Mouse (Mus musculus): ENCODE data around the gene Gpc4.

DNA sequence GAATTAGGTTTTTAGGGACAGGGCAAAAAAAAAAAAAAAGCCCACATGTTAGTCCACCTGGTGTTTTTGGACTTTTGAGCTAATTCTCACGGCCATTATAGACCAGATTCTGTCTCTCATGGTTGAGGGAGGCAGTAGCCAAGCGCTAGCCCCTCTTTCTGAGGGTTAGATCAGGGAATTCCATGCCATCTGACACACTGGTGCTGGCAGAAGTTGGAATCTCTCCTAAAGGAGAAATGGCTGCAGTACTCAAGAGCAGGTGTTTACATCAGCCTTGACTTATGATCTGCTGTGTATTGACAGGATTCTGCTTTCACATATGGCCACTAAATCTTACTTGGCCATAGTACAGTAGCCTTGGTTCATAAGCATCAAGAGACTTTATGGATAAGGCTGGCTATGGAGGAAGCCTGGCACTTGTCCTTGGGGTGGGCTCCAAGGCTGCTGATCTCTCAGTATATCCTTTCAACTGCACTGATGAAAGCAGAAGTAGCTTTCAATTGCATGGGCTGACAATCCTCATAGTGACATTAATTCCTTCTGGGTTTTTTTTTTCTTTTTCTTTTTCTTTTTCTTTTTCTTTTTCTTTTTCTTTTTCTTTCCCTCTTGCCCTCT, 26.5 kb downstream of the Gpc4 start:
- TF ChIP-seq EP300 (IDR thresholded peaks at IDR 0.05; ENCODE audit: low read depth) (no peak), CTCF (IDR thresholded peaks at IDR 0.05; ENCODE audit: low read depth) (no peak)

Data from heart, postnatal 0 days (tissue).